Mouse (Mus musculus) gastrocnemius, adult 8-10 months (tissue): ENCODE data around the gene Galnt2. TPM values are rescaled to one million over a fixed set of nuclear protein-coding genes. Genes with fewer than 3 reads are reported as not detected.

Experiments used
- DNase-seq, 2 experiments: peaks; one replicate each; pipeline ENCODE4 v3.0.0; 2022; ENCODE audit warnings: low spot score in 2 of 2
- total RNA-seq, 4 experiments: library from RNA; stranded (reverse); gene quantifications; 2 replicates each; pipeline ENCODE4 v1.2.4; 2022

Galnt2 gene
- total RNA-seq, 4 experiments from 2014 or later: 43.1 to 54.1 (median 49.5) TPM

GRCm38 (mm10) chr8:124270904-124271303 lies 39.7 kb downstream of the Galnt2 start:
- DNase-seq: no peak

GRCm38 (mm10) chr8:124271518-124271917 lies 40.3 kb downstream of the Galnt2 start:
- no peak for DNase-seq

GRCm38 (mm10) chr8:124272792-124273191 lies 41.6 kb downstream of the Galnt2 start:
- DNase-seq: no peak

- DNase-seq: no peak
These were observed 42.5 kb downstream of the Galnt2 start for GRCm38 (mm10) chr8:124273606-124274218.

- DNase-seq: no peak
These were observed 43.4 kb downstream of the Galnt2 start for GRCm38 (mm10) chr8:124274441-124275120.

- no peak for DNase-seq
These were observed 44.3 kb downstream of the Galnt2 start for GRCm38 (mm10) chr8:124275377-124276071.

- DNase-seq: no peak
These were observed 47.0 kb downstream of the Galnt2 start for GRCm38 (mm10) chr8:124277951-124278910.

GRCm38 (mm10) chr8:124278956-124279689 lies 47.9 kb downstream of the Galnt2 start:
- DNase-seq: no peak

- DNase-seq: no peak
These were observed 48.4 kb downstream of the Galnt2 start for GRCm38 (mm10) chr8:124279690-124279985.

- no peak for DNase-seq
These were observed 50.7 kb downstream of the Galnt2 start for GRCm38 (mm10) chr8:124281700-124282541.

- no peak for DNase-seq
These were observed 51.9 kb downstream of the Galnt2 start for GRCm38 (mm10) chr8:124282878-124283630.

GRCm38 (mm10) chr8:124283644-124284332 lies 52.6 kb downstream of the Galnt2 start:
- DNase-seq: no peak

GRCm38 (mm10) chr8:124284333-124284711 lies 53.1 kb downstream of the Galnt2 start:
- no peak for DNase-seq

GRCm38 (mm10) chr8:124284984-124285576 lies 53.9 kb downstream of the Galnt2 start:
- peak; percentile 21 to 32 for DNase-seq

GRCm38 (mm10) chr8:124286461-124287124 lies 55.4 kb downstream of the Galnt2 start:
- DNase-seq: no peak

GRCm38 (mm10) chr8:124288215-124288864 lies 57.1 kb downstream of the Galnt2 start:
- no peak for DNase-seq

- DNase-seq: no peak
These were observed 58.4 kb downstream of the Galnt2 start for GRCm38 (mm10) chr8:124289481-124290050.
